Mouse (Mus musculus) liver, embryonic 14.5 days (tissue): ENCODE results near the gene Rgl2.

Experiments used
- CTCF ChIP-seq: IDR thresholded peaks from 2 replicates; pipeline ENCODE4 v1.5.1; 2016; ENCODE audit warnings: antibody characterized with exemption, low read depth, control low read depth
- EP300 ChIP-seq: IDR thresholded peaks from 2 replicates; pipeline ENCODE4 v1.6.1; 2016; ENCODE audit warnings: antibody characterized with exemption, low read depth

- TF ChIP-seq CTCF (no peak; the same call in 1 of the 2 replicates), EP300 (no peak)
Measured at GRCm38 (mm10) chr17:33930280-33931158, 1.2 kb downstream of the Rgl2 start.
